Mouse (Mus musculus) embryonic facial prominence, embryonic 10.5 days (tissue): ENCODE measurements around the gene Esp31. TPM values are rescaled to one million over a fixed set of nuclear protein-coding genes. Genes with fewer than 3 reads are reported as not detected.

Experiments used
- DNase-seq: peaks from one replicate; pipeline ENCODE4 v3.0.0-alpha.2; 2017; ENCODE audit warnings: low spot score
- H3K27ac ChIP-seq: fragments of 300-500 bp; sonication (generic); replicated peaks from 2 replicates; pipeline ENCODE4 v1.5.1; 2016; ENCODE audit warnings: mild to moderate bottlenecking
- H3K27me3 ChIP-seq: fragments of 300-500 bp; sonication (generic); replicated peaks from 2 replicates; pipeline ENCODE4 v1.6.1; 2016; ENCODE audit warnings: low read depth, mild to moderate bottlenecking; ENCODE audit not compliant: poor library complexity, severe bottlenecking
- H3K36me3 ChIP-seq: fragments of 300-500 bp; sonication (generic); replicated peaks from 2 replicates; pipeline ENCODE4 v1.6.1; 2016; ENCODE audit warnings: mild to moderate bottlenecking, moderate library complexity
- H3K4me1 ChIP-seq: fragments of 300-500 bp; sonication (generic); 2 replicates; pipeline ENCODE4 v1.6.1; 2016
- H3K4me3 ChIP-seq: fragments of 300-500 bp; sonication (generic); 2 replicates; pipeline ENCODE4 v1.5.1; 2016; ENCODE audit warnings: mild to moderate bottlenecking, moderate library complexity
- H3K9me3 ChIP-seq: fragments of 300-500 bp; sonication (generic); 2 replicates; pipeline ENCODE4 v1.6.1; 2016; ENCODE audit warnings: mild to moderate bottlenecking
- WGBS: fragments of 180-500 bp; shearing (Covaris S2); methylation state at CpG from one replicate; pipeline ENCODE4 v1.1.7; 2016; 5-methylcytosine and 5-hydroxymethylcytosine counted together
- polyA plus RNA-seq: library from polyadenylated mRNA; unstranded; fragments of >200 nt; fragmentation: Nextera tagmentation; extraction: Ambion mirVana; gene quantifications from 2 replicates; pipeline ENCODE4 v1.2.1, GENCODE M21; 2016

Gene Esp31
- polyA plus RNA-seq = not detected in 2 replicates

- DNase-seq = no peak
- WGBS = 85% methylated on average over 2 of the region's 2 CpGs
These were observed at the start of gene Esp31 for GRCm38 (mm10) chr17:38639147-38639546. Esp31 (plus strand) TSS chr17:38639447.

More at GRCm38 (mm10) chr17:38639147-38639546, at the start of gene Esp31:
- H3K36me3 ChIP-seq = no peaks in the 10 kb centered on the region
- H3K4me1 ChIP-seq = no peaks in the 10 kb centered on the region
- H3K4me3 ChIP-seq = no peak within 1 kb of the TSS
- H3K27ac ChIP-seq = no peak within 1 kb of the TSS
- peaks cover 17% of the 10 kb centered on the region; the same call in 1 of the 2 replicates for H3K9me3 ChIP-seq
- no peaks in the 10 kb centered on the region for H3K27me3 ChIP-seq

Other genes starting within 250 kb of the Esp31 start
- gene Esp36, start 219.3 kb upstream of the Esp31 start, polyA plus RNA-seq = not detected in 2 replicates
- not detected in 2 replicates for gene Esp34, start 85.3 kb upstream of the Esp31 start, polyA plus RNA-seq